Mouse (Mus musculus): ENCODE data around the gene Gm20388. TPM values are rescaled to one million over a fixed set of nuclear protein-coding genes. Genes with fewer than 3 reads are reported as not detected.

Gm20388 gene
- total RNA-seq, 1 experiment from 2014 or later: 35.7 TPM

- no peak for ATAC-seq (replicated peaks; ENCODE audit: low read depth, poor library complexity, severe bottlenecking)
These were observed 2834.5 kb downstream of the Gm20388 start for GRCm38 (mm10) chr8:122745022-122745749.

DNA sequence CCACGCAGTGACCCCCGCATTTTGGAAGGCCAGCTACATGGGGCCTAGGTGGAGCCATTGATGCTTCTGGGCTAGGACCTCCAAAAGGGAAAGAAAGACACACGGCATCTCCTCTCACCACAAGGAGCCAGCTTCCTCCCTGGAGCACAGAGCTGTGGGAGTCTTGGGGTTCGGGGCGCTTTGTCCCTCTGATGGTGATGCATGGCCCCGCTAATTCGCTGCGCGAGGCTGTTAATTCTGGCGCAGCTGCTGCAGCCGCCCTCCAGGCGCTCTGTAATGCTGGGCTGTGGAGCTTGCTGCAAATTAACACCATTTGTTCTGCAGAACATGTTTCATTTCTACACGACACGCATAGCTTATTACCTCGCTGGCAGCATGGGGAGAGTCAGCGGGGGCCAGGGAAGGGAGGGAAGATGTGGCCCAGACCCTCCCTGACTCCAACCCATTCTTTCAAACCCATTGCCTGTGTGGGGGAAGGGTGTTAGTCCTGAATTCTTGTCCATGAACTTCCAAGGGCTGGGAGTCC lies 2835.2 kb downstream of the Gm20388 start:
- no peak for ATAC-seq (replicated peaks; ENCODE audit: low read depth, poor library complexity, severe bottlenecking)

- ATAC-seq (replicated peaks; ENCODE audit: low read depth, poor library complexity, severe bottlenecking): no peak
These were observed 2835.8 kb downstream of the Gm20388 start for GRCm38 (mm10) chr8:122746439-122746838.

DNA sequence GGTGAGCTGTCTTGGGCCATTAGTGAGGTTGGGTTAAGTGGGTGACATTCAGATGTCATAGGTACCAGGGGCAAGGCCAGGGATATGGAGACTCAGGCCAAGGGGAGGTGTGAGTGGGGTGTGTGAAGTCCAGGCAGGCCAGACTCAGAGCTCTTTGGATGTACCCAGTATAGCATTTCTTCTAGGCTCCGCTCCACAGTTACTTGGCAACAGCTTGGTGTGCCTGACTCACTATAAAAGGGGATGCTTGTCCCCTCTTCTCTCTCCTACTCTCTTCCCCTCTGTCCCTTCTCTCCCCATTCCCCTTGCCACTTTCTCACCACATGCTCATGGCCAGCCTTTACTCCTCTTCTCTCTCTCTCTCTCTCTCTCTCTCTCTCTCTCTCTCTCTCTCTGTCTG lies 2837.2 kb downstream of the Gm20388 start:
- ATAC-seq (replicated peaks; ENCODE audit: low read depth, poor library complexity, severe bottlenecking): no peak

DNA sequence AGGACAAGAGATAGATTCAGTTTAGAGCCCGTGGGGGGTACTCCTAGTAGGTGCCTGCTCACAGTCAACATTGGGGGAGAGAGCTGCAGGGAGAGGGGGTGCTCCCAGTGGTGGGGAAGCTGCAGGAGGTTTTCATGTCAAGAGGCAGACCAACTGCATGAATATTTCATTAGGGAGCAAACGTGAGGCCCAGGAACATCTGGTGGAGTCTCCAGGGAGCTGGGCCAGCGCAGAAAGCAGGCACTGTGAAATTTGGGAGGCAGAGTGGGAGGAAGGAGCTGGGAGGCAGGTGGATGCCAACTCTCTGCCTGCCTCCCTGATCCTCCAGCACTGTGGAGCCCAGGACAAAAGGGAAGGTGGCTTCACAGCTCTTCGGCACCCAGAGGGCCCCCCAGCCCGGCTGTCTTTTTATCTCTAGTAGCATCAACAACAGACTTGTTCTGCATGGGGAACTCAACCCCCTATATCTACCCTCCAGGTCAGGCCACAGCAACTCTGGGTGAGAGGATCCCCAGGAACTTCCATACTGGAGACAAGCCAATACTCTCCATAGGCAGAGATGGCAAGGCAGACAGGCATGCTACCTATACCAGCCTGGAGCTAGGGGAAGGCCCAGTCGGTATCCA lies 2838.8 kb downstream of the Gm20388 start:
- no peak for ATAC-seq (replicated peaks; ENCODE audit: low read depth, poor library complexity, severe bottlenecking)

DNA sequence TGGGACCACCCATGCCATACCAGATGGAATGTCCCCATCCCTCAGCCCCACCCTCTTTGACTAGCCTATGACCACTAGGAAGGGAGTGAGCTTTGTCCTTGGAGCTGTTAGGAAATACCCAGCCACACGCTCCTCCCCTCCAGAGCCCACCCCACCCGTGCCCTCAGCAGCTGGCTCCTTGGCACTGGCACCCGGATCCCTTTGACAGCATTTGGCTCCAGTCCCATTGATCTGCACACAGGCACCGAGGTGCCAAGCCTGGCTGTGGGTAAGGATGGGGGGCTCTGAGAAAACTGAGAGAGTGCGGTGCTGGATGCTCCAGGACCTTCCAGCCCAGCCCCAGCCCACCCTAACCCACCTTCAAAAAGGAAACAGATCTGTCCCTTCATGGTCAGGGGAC lies 2840.7 kb downstream of the Gm20388 start:
- ATAC-seq (replicated peaks; ENCODE audit: low read depth, poor library complexity, severe bottlenecking): no peak

DNA sequence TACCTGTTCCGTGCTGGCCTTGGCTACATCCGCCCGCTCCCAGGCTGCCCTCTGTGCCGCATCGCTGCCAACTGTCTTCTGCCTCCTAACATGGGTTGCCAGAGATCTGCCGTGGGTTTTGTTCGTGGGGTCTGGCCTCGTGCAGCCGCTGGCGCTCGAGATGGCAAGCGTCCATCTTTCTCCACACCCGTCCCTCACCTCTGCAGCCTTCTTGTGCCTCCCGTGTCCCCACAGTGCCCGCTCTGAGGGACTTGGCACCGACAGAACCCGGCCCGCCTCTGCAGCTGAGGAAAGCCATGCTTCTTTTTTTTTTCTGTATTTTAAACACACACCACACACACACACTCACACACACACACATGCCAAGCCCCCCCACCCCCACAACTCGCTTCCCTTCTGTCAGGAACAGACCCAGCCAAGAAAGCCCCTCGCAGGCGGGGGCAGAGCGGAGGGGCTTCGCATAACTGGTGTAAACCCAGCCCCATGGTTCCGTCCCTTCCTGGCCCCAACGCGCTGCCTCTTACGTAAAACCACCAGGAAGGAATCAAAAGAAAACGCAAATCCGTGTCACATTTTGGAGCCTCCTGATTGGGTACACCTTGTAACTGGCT lies 2841.6 kb downstream of the Gm20388 start:
- no peak for ATAC-seq (replicated peaks; ENCODE audit: low read depth, poor library complexity, severe bottlenecking)

DNA sequence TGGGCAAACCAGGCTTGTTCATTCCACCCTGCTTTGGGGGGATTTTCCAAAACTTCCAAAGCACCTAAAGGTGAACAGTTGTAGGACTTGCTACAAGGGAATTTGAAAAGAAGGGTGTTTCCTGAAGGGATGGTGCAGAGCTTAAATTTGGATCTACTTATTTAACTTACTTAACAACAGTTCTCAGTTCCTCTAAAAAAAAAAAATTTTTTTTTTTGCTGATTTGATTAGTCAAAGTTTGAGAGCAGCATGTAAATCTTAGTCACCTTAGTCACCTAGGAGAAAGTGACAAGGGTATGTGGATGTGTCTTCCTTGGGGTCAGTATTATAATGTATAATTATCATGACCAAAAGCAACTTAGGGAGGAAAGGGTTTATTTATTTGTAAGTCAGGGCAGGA lies 2848.0 kb downstream of the Gm20388 start:
- ATAC-seq (replicated peaks; ENCODE audit: low read depth, poor library complexity, severe bottlenecking): no peak

GRCm38 (mm10) chr8:122760116-122760515 lies 2849.5 kb downstream of the Gm20388 start:
- ATAC-seq (replicated peaks; ENCODE audit: low read depth, poor library complexity, severe bottlenecking): no peak

DNA sequence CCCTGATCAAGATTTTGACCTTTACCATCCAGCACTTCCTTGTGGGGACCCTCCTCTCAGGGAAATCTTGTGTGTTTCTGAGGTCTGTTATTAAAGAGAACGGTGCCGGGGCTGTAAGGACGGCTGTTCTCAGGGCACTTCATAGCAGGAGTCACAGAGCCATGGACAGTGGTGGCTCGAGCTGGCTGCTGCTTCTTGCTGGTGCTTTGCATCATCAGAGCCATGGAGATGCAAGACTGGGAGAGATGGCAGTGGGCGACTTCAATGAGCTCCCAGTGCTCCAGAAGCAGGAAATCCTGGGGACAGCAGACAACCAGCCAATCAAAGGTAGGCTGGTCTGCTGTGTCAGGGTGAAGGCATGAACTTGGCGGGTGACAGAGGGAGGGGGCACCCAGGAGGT lies 2850.5 kb downstream of the Gm20388 start:
- ATAC-seq (replicated peaks; ENCODE audit: low read depth, poor library complexity, severe bottlenecking): no peak

- ATAC-seq (replicated peaks; ENCODE audit: low read depth, poor library complexity, severe bottlenecking): peak; percentile 34
These were observed 2852.2 kb downstream of the Gm20388 start for GRCm38 (mm10) chr8:122762731-122763266.

- no peak for ATAC-seq (replicated peaks; ENCODE audit: low read depth, poor library complexity, severe bottlenecking)
These were observed 2852.7 kb downstream of the Gm20388 start for GRCm38 (mm10) chr8:122763267-122763738.

DNA sequence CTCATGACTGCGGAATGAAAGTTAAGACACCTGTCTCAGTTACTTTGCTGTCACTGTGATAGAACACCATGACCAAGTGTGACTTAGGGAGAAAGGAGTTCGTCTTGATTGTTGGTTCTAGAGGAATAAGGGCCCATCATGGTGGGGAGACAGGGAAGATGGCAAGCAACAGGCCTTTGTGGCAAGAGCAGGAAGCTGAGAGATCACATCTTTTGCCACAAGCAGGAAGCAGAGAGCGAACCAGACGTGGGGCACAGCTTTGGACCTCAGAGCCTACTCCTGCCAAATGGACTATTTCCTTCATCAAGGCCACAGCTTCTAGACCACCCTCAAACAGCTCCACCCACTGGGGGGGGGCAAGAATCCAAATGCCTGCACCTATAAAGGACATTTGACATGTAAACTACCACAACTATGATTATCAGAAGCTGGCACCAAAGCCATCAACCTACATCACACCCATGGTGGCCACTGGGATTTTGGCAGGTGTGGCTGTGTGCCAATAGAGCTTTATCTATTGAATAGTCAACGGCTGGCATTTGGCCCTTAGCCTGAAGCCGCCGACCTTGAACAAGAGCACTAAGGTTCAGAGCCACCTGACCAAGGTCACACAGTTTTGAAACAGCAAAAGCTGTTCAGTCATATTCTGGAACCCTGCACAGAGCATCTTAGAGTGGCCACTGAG lies 2854.3 kb downstream of the Gm20388 start:
- ATAC-seq (replicated peaks; ENCODE audit: low read depth, poor library complexity, severe bottlenecking): peak; percentile 34

- ATAC-seq (replicated peaks; ENCODE audit: low read depth, poor library complexity, severe bottlenecking): no peak
These were observed 2855.5 kb downstream of the Gm20388 start for GRCm38 (mm10) chr8:122766189-122766588.

GRCm38 (mm10) chr8:122766647-122767200 lies 2856.1 kb downstream of the Gm20388 start:
- no peak for ATAC-seq (replicated peaks; ENCODE audit: low read depth, poor library complexity, severe bottlenecking)

DNA sequence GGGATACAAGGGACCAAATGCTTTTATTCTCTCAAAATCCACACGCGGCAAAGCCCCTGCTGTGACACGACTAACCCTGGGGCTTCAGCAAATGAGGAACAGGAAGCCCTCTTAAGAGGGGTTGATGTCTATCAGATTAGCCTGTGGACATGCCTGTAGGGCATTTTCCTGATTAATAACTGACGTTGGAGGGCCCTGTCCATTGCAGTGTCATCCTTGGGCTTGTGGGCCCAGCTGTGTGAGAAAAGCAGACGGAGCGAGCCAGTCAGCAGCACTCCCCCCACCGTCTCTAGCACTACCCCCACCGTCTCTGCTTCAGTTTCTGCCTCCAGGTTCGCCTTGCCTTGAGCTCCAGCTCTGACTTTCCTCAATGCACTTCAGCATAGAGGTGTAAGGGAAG lies 2856.6 kb downstream of the Gm20388 start:
- 0 out of 2 replicates have a peak, but pooled peaks have one; percentile 5 for ATAC-seq (replicated peaks; ENCODE audit: low read depth, poor library complexity, severe bottlenecking)

DNA sequence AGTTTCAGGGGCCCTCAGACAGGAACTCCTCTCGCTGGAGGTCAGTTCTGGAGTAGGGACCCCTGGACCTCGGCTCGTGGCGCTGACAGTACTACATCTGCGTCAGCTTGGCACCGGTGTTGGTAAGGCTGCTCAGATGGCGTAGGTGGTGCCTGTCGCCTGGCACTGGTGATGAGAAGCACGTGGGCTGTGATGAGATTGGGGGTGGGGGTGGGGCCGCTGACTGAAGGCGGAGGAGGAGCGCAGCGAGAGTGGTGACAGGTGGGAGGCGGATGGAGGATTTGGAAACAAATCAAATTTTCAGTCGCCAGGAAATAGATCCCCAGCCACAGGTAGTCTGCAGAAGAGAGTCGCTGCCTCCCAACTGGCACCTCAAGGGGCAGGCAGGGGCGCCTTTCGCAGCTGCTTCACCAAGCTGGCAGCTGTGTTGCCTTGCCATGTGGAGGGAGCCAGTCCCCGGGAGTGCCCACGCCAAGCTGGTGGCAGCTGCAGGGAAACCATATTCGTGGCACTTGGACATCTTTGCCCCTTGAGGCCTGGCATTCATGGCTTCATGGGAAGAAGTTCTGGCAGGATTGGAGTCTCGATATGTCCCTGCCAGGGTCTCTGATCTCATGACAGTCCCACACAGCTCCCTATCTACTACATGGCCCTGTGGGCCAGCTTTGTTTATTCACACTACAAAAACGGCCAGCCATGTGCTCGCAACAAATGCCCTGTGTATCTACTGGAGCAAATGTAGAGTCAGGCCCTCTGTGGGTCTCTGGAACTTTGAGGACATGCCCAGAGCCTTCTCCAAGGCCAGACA lies 2858.8 kb downstream of the Gm20388 start:
- no peak for ATAC-seq (replicated peaks; ENCODE audit: low read depth, poor library complexity, severe bottlenecking)

- no peak for ATAC-seq (replicated peaks; ENCODE audit: low read depth, poor library complexity, severe bottlenecking)
These were observed 2861.9 kb downstream of the Gm20388 start for GRCm38 (mm10) chr8:122772431-122773060.

Data from common myeloid progenitor, adult 5-6 weeks (primary cell).